Mouse (Mus musculus): Measurements from ENCODE around the gene Cd300lf. TPM values are rescaled to one million over a fixed set of nuclear protein-coding genes. Genes with fewer than 3 reads are reported as not detected.

Gene Cd300lf
- polyA plus RNA-seq, 1 experiment from 2014 or later = 0.34 TPM

- Histone ChIP-seq H3K27ac (ENCODE audit: low read length) (no peak overlapping the region), H3K36me3 (ENCODE audit: control insufficient read depth, insufficient read depth, low read length) (no peaks in the 10 kb centered on the region), H3K4me2 (ENCODE audit: low read length) (no peak overlapping the region), H3K27me3 (ENCODE audit: control insufficient read depth, insufficient read depth, low read depth, low read length) (no peaks in the 10 kb centered on the region), H3K9me3 (replicated peaks; ENCODE audit: control insufficient read depth, low read length, poor library complexity, severe bottlenecking) (no peaks in the 10 kb centered on the region), H3K9ac (ENCODE audit: low read depth, low read length) (no peak overlapping the region), H3K4me1 (ENCODE audit: control insufficient read depth, insufficient read depth, low read length) (no peaks in the 10 kb centered on the region; the same call in 1 of the 2 replicates), H3K4me3 (ENCODE audit: low read depth, low read length) (no peak overlapping the region)
- WGBS = 85% methylated on average over 5 of the region's 5 CpGs
- ATAC-seq = no peak
Measured at GRCm38 (mm10) chr11:115078680-115079079, 55.1 kb downstream of the Cd300lf start.

DNA sequence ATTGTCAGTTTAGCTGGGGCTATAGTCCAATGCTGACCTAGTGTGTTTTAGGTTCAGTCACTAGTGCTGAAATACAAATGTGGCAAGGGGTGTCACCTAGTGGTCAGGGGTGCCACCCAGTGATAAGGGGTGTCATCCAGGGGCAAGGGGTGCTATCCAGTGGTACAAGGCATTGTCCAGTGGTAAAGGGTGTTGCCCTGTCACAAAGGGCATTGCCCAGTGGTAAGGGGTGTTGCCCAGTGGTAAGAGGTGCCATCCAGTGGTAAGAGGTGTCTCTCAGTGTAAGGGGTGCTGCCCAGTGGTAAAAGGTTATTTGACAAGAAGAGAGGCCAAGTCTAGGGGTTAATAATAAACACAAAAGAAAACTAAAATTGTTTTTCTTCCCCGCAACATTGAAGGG lies 56.4 kb downstream of the Cd300lf start:
- Histone ChIP-seq H3K36me3 (ENCODE audit: control insufficient read depth, insufficient read depth, low read length) (no peaks in the 10 kb centered on the region), H3K9me3 (replicated peaks; ENCODE audit: control insufficient read depth, low read length, poor library complexity, severe bottlenecking) (no peaks in the 10 kb centered on the region), H3K27me3 (ENCODE audit: control insufficient read depth, insufficient read depth, low read depth, low read length) (no peaks in the 10 kb centered on the region), H3K4me2 (ENCODE audit: low read length) (no peak overlapping the region), H3K9ac (ENCODE audit: low read depth, low read length) (no peak overlapping the region), H3K4me1 (ENCODE audit: control insufficient read depth, insufficient read depth, low read length) (no peaks in the 10 kb centered on the region), H3K4me3 (ENCODE audit: low read depth, low read length) (no peak overlapping the region), H3K27ac (ENCODE audit: low read length) (no peak overlapping the region)
- WGBS = 100% methylated on average over 1 of the region's 1 CpGs
- no peak for ATAC-seq

GRCm38 (mm10) chr11:115075859-115076258 lies 57.9 kb downstream of the Cd300lf start:
- ATAC-seq = no peak
- no peaks in the 10 kb centered on the region for H3K9me3 ChIP-seq (replicated peaks; ENCODE audit: control insufficient read depth, low read length, poor library complexity, severe bottlenecking)
- H3K27me3 ChIP-seq (ENCODE audit: control insufficient read depth, insufficient read depth, low read depth, low read length) = no peaks in the 10 kb centered on the region
- no peak overlapping the region for H3K4me3 ChIP-seq (ENCODE audit: low read depth, low read length)
- H3K4me1 ChIP-seq (ENCODE audit: control insufficient read depth, insufficient read depth, low read length) = peaks cover 12% of the 10 kb centered on the region
- H3K4me2 ChIP-seq (ENCODE audit: low read length) = no peak overlapping the region
- no peak overlapping the region for H3K9ac ChIP-seq (ENCODE audit: low read depth, low read length)
- no peaks in the 10 kb centered on the region for H3K36me3 ChIP-seq (ENCODE audit: control insufficient read depth, insufficient read depth, low read length)
- 81% methylated on average over 5 of the region's 5 CpGs for WGBS
- H3K27ac ChIP-seq (ENCODE audit: low read length) = no peak overlapping the region

DNA sequence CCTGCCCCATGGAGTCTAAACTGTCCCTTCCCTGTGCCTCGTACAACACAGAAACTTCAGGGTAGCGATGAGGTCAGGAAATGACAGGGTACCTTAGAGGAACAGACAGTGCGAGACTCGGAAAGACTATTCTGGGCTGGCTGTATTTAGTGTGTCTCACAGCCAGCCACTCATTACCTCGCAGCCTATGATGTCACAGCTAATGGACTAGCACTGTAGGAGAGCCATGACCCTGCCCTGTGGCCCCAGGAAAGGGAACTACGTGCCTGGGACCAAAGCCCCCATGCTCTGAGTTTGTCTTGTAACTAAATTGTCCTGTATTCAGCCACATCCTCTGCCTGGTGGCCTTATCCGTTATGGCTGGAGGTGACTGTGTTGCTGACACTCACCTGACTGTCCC lies 58.4 kb downstream of the Cd300lf start:
- Histone ChIP-seq H3K36me3 (ENCODE audit: control insufficient read depth, insufficient read depth, low read length) (no peaks in the 10 kb centered on the region), H3K9me3 (replicated peaks; ENCODE audit: control insufficient read depth, low read length, poor library complexity, severe bottlenecking) (no peaks in the 10 kb centered on the region), H3K27me3 (ENCODE audit: control insufficient read depth, insufficient read depth, low read depth, low read length) (no peaks in the 10 kb centered on the region), H3K9ac (ENCODE audit: low read depth, low read length) (no peak overlapping the region), H3K4me3 (ENCODE audit: low read depth, low read length) (no peak overlapping the region), H3K4me1 (ENCODE audit: control insufficient read depth, insufficient read depth, low read length) (peaks cover 12% of the 10 kb centered on the region), H3K27ac (ENCODE audit: low read length) (no peak overlapping the region), H3K4me2 (ENCODE audit: low read length) (no peak overlapping the region)
- no peak for ATAC-seq
- WGBS = 84% methylated on average over 7 of the region's 7 CpGs

DNA sequence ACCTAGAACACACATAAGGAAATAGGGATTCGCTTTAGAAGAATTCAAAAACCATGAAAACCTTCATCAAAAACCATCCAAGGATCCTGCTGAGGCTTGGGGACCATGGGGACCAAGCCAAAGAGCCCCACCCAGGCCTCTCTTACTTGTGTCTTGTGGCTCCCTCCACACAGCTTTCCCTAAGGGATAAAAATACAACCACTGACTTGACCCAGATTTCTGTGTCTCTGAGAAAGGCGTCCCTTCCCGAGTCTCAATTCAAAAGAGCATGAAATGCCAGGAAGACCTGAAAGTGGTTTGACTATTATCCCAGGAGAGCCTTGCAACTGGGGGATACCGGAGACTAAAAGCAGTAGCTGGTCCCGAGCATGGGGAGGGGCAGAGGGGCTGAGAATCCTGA lies 60.8 kb downstream of the Cd300lf start:
- Histone ChIP-seq H3K9ac (ENCODE audit: low read depth, low read length) (no peak overlapping the region), H3K27ac (ENCODE audit: low read length) (no peak overlapping the region), H3K4me3 (ENCODE audit: low read depth, low read length) (no peak overlapping the region), H3K9me3 (replicated peaks; ENCODE audit: control insufficient read depth, low read length, poor library complexity, severe bottlenecking) (no peaks in the 10 kb centered on the region), H3K36me3 (ENCODE audit: control insufficient read depth, insufficient read depth, low read length) (no peaks in the 10 kb centered on the region), H3K27me3 (ENCODE audit: control insufficient read depth, insufficient read depth, low read depth, low read length) (no peaks in the 10 kb centered on the region), H3K4me2 (ENCODE audit: low read length) (no peak overlapping the region), H3K4me1 (ENCODE audit: control insufficient read depth, insufficient read depth, low read length) (peaks cover 12% of the 10 kb centered on the region)
- 61% methylated on average over 5 of the region's 5 CpGs for WGBS
- no peak for ATAC-seq

GRCm38 (mm10) chr11:115071631-115072294 lies 62.0 kb downstream of the Cd300lf start:
- Histone ChIP-seq H3K4me3 (ENCODE audit: low read depth, low read length) (no peak overlapping the region), H3K4me2 (ENCODE audit: low read length) (peak overlapping the region; percentile 33), H3K27ac (ENCODE audit: low read length) (no peak overlapping the region), H3K36me3 (ENCODE audit: control insufficient read depth, insufficient read depth, low read length) (no peaks in the 10 kb centered on the region), H3K9ac (ENCODE audit: low read depth, low read length) (no peak overlapping the region), H3K9me3 (replicated peaks; ENCODE audit: control insufficient read depth, low read length, poor library complexity, severe bottlenecking) (no peaks in the 10 kb centered on the region), H3K27me3 (ENCODE audit: control insufficient read depth, insufficient read depth, low read depth, low read length) (no peaks in the 10 kb centered on the region), H3K4me1 (ENCODE audit: control insufficient read depth, insufficient read depth, low read length) (peaks cover 12% of the 10 kb centered on the region)
- WGBS = 19% methylated on average over 13 of the region's 14 CpGs
- ATAC-seq = no peak

- Histone ChIP-seq H3K36me3 (ENCODE audit: control insufficient read depth, insufficient read depth, low read length) (no peaks in the 10 kb centered on the region), H3K4me1 (ENCODE audit: control insufficient read depth, insufficient read depth, low read length) (peaks cover 12% of the 10 kb centered on the region), H3K9ac (ENCODE audit: low read depth, low read length) (no peak overlapping the region), H3K27ac (ENCODE audit: low read length) (0 out of 2 replicates have a peak overlapping the region, but pooled peaks have one; percentile 22), H3K27me3 (ENCODE audit: control insufficient read depth, insufficient read depth, low read depth, low read length) (no peaks in the 10 kb centered on the region), H3K4me2 (ENCODE audit: low read length) (peak overlapping the region; percentile 33), H3K9me3 (replicated peaks; ENCODE audit: control insufficient read depth, low read length, poor library complexity, severe bottlenecking) (no peaks in the 10 kb centered on the region), H3K4me3 (ENCODE audit: low read depth, low read length) (no peak overlapping the region)
- WGBS = 8% methylated on average over 9 of the region's 9 CpGs
- no peak for ATAC-seq
Measured at GRCm38 (mm10) chr11:115071015-115071551, 62.7 kb downstream of the Cd300lf start.

DNA sequence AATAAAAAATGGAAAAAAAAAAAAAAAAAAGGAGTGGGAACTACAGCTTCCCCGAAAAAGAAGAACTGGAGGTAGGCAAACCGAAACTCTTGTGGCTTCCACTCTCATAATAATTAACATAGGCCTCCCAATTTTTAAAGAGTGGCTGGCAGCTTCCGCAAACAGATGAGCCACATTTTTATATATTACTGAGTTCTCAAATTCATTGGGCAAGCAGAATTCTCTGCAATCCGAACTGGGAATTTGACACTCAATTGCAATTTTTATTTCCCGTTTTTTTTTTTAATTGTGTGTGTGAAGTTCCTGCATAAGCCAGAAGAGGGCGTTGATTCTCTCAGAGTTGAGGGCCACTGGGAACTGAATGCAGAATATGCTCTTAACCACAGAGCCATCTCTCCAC lies 67.0 kb downstream of the Cd300lf start:
- Histone ChIP-seq H3K36me3 (ENCODE audit: control insufficient read depth, insufficient read depth, low read length) (no peaks in the 10 kb centered on the region), H3K4me2 (ENCODE audit: low read length) (no peak overlapping the region), H3K9me3 (replicated peaks; ENCODE audit: control insufficient read depth, low read length, poor library complexity, severe bottlenecking) (no peaks in the 10 kb centered on the region), H3K4me1 (ENCODE audit: control insufficient read depth, insufficient read depth, low read length) (peaks cover 7% of the 10 kb centered on the region), H3K4me3 (ENCODE audit: low read depth, low read length) (no peak overlapping the region), H3K27ac (ENCODE audit: low read length) (no peak overlapping the region), H3K9ac (ENCODE audit: low read depth, low read length) (no peak overlapping the region), H3K27me3 (ENCODE audit: control insufficient read depth, insufficient read depth, low read depth, low read length) (no peaks in the 10 kb centered on the region)
- no peak for ATAC-seq
- WGBS = 79% methylated on average over 6 of the region's 6 CpGs
